Mouse (Mus musculus): ENCODE results near the gene Cir1. TPM values are rescaled to one million over a fixed set of nuclear protein-coding genes. Genes with fewer than 3 reads are reported as not detected.

Cir1 gene
- total RNA-seq, 2 experiments from 2014 or later = 23.0 to 39.4 TPM

- ATAC-seq (replicated peaks; ENCODE audit: low FRiP score, poor library complexity, severe bottlenecking) = no peak
Observed at GRCm38 (mm10) chr2:73274119-73274920, 38.2 kb downstream of the Cir1 start.

- no peak for ATAC-seq (replicated peaks; ENCODE audit: low FRiP score, poor library complexity, severe bottlenecking)
Observed at GRCm38 (mm10) chr2:73273249-73274118, 39.0 kb downstream of the Cir1 start.

GRCm38 (mm10) chr2:73272351-73273248 is 39.9 kb downstream of the Cir1 start:
- no peak for ATAC-seq (replicated peaks; ENCODE audit: low FRiP score, poor library complexity, severe bottlenecking)

GRCm38 (mm10) chr2:73271459-73272161 is 40.9 kb downstream of the Cir1 start, which contains the start of gene Sp9:
Gene Sp9, plus strand, starts transcription at chr2:73271925.
- 0 out of 2 replicates have a peak, but pooled peaks have one; percentile 47 for ATAC-seq (replicated peaks; ENCODE audit: low FRiP score, poor library complexity, severe bottlenecking)

DNA sequence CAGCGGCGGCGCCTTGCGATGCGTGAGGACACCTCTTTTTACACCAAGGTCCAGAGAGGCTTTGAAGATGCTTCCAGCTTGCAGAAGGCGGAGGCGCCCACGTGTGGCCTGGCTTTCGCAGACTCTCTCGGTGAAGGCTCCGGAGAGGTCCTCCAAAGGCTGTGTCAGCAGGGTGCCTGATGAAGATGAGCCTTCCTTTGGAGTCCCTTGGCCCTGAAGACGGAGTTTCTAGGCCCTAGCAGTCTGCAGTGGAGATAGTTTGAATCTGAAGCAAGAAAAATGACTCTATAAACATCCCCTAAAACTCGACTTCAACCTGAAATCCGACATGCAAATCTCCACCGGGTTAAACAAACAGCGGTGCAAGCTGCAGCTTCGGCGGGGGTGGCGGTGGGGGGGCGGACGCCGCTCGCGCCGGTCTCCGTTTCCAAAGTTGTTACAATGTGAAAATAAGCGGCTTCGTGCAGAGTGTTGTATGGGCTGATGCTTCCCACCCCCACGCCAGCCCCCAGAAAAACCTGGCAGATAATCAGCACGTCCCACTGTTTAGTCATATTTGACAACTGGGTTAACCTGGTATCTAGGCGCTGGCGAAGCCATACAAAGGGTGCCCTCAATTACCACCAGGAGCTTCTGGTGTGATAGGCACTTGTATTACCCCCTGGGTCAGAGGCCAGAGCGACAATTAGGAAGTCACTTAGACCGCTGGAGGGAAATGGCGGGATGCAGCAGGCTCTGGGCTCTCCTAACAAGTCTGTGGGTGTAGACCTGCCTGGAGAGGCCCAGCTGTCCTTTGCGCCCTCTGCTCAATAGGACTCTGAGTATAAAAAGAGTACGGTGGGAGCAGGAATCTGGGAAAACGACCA is 41.7 kb downstream of the Cir1 start:
- ATAC-seq (replicated peaks; ENCODE audit: low FRiP score, poor library complexity, severe bottlenecking) = no peak

DNA sequence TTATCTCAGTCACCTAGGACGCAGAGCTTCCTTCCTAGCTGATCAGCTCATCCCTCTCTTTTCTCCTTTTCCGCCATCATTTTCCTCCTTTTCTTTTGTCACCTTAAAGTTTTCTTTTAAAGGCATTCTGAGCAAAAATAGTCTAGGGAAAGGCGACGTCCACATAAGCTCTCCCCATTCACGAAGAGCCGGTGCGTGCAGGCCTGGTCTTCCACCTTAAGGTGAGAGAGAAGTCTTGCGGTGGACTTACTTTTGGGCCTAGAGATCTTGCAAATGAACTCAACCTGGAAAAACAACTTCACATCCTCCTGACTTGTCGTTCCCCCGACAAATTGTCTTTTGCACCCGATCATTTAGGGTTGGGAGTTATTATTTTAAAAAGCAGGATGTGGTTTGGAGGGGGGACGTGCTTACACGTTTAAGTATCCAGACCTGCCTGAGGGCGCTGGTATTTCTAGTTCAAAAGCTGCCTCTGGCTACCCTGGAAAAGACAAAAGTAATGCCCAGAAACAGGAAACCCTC is 42.4 kb downstream of the Cir1 start:
- no peak for ATAC-seq (replicated peaks; ENCODE audit: low FRiP score, poor library complexity, severe bottlenecking)

GRCm38 (mm10) chr2:73269666-73270065 is 42.8 kb downstream of the Cir1 start:
- no peak for ATAC-seq (replicated peaks; ENCODE audit: low FRiP score, poor library complexity, severe bottlenecking)

DNA sequence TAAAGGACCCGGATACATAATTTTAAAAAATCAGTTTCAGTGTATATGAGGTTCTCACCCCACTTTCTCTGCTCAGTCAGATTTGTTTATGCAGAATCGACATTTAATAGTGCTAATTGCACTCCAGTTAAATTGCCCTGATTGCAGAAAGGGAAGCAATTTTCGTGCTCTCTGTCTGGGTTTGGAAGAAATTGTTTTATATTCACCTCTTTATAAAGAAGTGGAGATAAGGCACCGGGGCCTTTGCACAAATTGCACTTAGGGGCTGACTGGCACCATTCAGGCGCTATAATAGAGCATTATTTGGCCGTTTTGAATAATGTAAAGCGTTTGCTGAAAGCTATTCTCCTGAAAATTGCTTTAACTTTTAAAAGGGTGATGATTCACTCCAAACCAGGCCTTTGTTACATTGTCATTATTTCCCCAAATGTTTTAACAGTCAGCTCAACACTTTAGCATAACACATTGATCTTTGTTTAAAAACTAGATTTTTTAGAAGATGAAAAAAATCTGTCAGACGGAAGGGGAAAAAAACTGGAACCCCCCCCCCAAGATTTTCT is 43.6 kb downstream of the Cir1 start:
- no peak for ATAC-seq (replicated peaks; ENCODE audit: low FRiP score, poor library complexity, severe bottlenecking)

GRCm38 (mm10) chr2:73268281-73268680 is 44.2 kb downstream of the Cir1 start:
- no peak for ATAC-seq (replicated peaks; ENCODE audit: low FRiP score, poor library complexity, severe bottlenecking)

- no peak for ATAC-seq (replicated peaks; ENCODE audit: low FRiP score, poor library complexity, severe bottlenecking)
Observed at GRCm38 (mm10) chr2:73267818-73268217, 44.7 kb downstream of the Cir1 start.

DNA sequence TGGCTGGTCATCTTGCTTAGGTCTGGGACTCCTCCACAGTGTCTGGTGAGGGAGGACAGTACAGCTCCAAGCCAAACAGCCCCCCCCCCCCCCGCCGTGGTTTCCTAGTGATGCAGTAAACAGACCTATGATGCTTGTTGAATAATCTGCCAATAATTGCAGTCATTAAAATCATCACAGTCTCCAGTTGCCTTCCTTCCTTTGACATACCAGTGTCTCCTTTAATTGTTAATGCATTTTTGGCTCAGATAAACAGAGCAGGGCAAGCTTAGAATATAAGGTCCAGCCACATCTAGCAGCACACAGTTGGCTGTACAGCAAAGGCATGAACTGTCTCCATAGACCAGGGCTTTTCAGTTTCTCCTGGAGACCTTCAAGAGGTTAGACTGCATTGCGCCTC is 45.3 kb downstream of the Cir1 start:
- ATAC-seq (replicated peaks; ENCODE audit: low FRiP score, poor library complexity, severe bottlenecking) = no peak

GRCm38 (mm10) chr2:73266623-73267022 is 45.9 kb downstream of the Cir1 start:
- ATAC-seq (replicated peaks; ENCODE audit: low FRiP score, poor library complexity, severe bottlenecking) = no peak

- ATAC-seq (replicated peaks; ENCODE audit: low FRiP score, poor library complexity, severe bottlenecking) = no peak
Observed at GRCm38 (mm10) chr2:73266011-73266410, 46.5 kb downstream of the Cir1 start.

- ATAC-seq (replicated peaks; ENCODE audit: low FRiP score, poor library complexity, severe bottlenecking) = no peak
Observed at GRCm38 (mm10) chr2:73264611-73265195, 47.8 kb downstream of the Cir1 start.

DNA sequence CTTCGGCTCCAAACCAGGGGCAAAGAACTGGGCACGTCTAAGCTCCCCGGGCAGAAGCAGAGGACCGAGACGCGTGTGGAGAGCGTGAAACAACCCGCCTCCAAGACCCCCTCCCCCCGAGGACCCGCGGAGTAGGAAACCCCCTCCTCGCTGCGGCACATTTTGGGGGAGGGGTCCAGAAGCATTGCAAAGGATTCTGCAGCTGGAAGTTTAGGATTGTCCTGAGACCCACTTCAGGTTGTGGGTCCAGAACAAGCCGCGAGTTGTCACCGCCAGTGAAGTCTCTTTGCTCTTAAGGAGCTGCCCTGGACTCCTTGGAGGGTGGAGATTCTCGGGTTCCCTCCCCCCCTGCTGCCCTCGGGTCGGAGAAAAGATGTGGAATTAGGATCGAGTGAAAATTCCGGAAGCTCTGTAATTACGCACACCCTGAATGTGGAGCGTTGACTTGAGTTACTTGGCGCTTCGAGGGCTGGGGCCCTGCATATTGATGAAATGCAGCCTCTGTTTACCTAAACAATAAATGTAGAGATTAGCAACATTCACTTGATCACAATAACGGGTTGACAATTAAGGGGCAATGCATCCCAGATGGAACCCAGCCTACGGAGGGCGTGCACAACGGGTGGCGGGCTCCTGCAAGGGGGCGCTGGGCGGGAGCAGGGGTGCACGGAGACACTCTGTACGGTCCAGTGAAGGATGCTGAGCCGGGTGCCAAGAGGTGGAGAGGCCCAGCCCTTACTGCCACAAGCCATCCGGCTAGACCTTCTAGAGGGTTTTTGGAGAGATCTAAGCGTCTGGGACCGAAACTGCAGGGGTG is 48.5 kb downstream of the Cir1 start:
- no peak for ATAC-seq (replicated peaks; ENCODE audit: low FRiP score, poor library complexity, severe bottlenecking)

DNA sequence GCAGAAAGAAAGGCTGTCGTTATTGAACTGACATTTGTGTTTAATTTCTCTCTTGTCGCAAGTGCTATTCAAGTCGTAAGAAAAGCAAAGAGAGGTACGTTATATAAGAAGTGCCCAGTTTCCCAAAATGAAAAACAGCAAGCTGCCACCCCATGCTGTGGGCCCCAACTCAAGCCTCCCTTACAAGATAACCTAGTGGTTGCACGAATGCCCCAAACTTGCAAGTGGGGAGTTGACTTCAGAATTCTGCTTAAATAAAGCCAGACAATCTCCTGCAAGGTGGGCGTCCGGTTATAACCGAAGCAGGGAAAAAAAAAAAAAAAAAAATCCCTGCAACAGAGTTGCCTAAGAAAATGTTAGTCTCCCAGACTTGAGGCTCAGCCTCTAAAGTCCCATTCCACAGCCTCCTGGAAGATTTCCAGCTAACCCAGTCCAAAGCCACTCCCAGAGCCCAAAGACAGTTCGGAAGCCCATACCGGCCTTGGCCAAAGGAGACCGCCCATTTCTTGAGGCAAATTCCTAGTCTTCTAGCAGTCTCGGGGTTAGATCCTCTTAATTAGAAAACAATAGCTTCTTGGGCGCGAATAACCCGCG is 49.2 kb downstream of the Cir1 start:
- no peak for ATAC-seq (replicated peaks; ENCODE audit: low FRiP score, poor library complexity, severe bottlenecking)

Data from erythroid progenitor cell, adult 5-6 weeks (primary cell).